Mouse (Mus musculus): ENCODE results near the gene Mpc1.

GRCm38 (mm10) chr17:8302772-8303438, 20.2 kb downstream of the Mpc1 start:
- TF ChIP-seq CTCF (IDR thresholded peaks at IDR 0.05; ENCODE audit: control insufficient read depth, insufficient read depth, insufficient read length) (no peak), CEBPB (IDR thresholded peaks at IDR 0.05; ENCODE audit: low read depth) (no peak)

Measured in C2C12 (cell line).